Mouse (Mus musculus) lung, embryonic 14.5 days (tissue): ENCODE results near the gene Rpl5. TPM values are rescaled to one million over a fixed set of nuclear protein-coding genes. Genes with fewer than 3 reads are reported as not detected.

Experiments
- ATAC-seq: fragments of 200-750 bp; cut with Nextera tagmentation; 2 replicates; pipeline ENCODE4 v1.8.0; 2017; ENCODE audit warnings: mild to moderate bottlenecking, moderate TSS enrichment, moderate library complexity; ENCODE audit not compliant: insufficient read depth
- DNase-seq: peaks from one replicate; pipeline ENCODE4 v3.0.0-alpha.2; 2015
- H3K27ac ChIP-seq: fragments of 300-500 bp; sonication (generic); 2 replicates; pipeline ENCODE4 v1.5.1; 2014; ENCODE audit warnings: low read depth, mild to moderate bottlenecking, moderate library complexity
- H3K27me3 ChIP-seq: fragments of 300-500 bp; sonication (generic); 2 replicates; pipeline ENCODE4 v1.6.1; 2014; ENCODE audit warnings: low read length, control low read depth; ENCODE audit not compliant: insufficient read depth
- H3K36me3 ChIP-seq: fragments of 300-500 bp; sonication (generic); 2 replicates; pipeline ENCODE4 v1.6.1; 2014; ENCODE audit warnings: control low read depth; ENCODE audit not compliant: insufficient read depth
- H3K4me1 ChIP-seq: fragments of 300-500 bp; sonication (generic); 2 replicates; pipeline ENCODE4 v1.6.1; 2014; ENCODE audit warnings: antibody characterized with exemption, control low read depth; ENCODE audit not compliant: insufficient read depth
- H3K4me2 ChIP-seq: fragments of 300-500 bp; sonication (generic); 2 replicates; pipeline ENCODE4 v1.6.1; 2014; ENCODE audit warnings: mild to moderate bottlenecking
- H3K4me3 ChIP-seq: fragments of 300-500 bp; sonication (generic); 2 replicates; pipeline ENCODE4 v1.5.1; 2014; ENCODE audit warnings: low read depth, low read length
- H3K9ac ChIP-seq: fragments of 300-500 bp; sonication (generic); 2 replicates; pipeline ENCODE4 v1.6.1; 2014
- H3K9me3 ChIP-seq: fragments of 300-500 bp; sonication (generic); 2 replicates; pipeline ENCODE4 v1.6.1; 2016; ENCODE audit warnings: low read depth, low read length, control low read depth
- CTCF ChIP-seq: IDR thresholded peaks from 2 replicates; pipeline ENCODE4 v1.5.1; 2016; ENCODE audit warnings: antibody characterized with exemption, low read depth
- whole genome bisulfite sequencing: fragments of 180-500 bp; shearing (Covaris S2); extraction: QIAGEN DNeasy Blood & Tissue Kit; methylation state at CpG from one replicate; pipeline ENCODE4 v1.1.7; 2014; 5-methylcytosine and 5-hydroxymethylcytosine counted together
- polyA plus RNA-seq: library from polyadenylated mRNA; unstranded; fragments of >200 nt; fragmentation: Nextera tagmentation; extraction: Ambion mirVana; gene quantifications from 2 replicates; pipeline ENCODE4 v1.2.1, GENCODE M21; 2014

Gene Rpl5
- polyA plus RNA-seq, 1 experiment from 2014 or later, result 75.7 TPM

DNA sequence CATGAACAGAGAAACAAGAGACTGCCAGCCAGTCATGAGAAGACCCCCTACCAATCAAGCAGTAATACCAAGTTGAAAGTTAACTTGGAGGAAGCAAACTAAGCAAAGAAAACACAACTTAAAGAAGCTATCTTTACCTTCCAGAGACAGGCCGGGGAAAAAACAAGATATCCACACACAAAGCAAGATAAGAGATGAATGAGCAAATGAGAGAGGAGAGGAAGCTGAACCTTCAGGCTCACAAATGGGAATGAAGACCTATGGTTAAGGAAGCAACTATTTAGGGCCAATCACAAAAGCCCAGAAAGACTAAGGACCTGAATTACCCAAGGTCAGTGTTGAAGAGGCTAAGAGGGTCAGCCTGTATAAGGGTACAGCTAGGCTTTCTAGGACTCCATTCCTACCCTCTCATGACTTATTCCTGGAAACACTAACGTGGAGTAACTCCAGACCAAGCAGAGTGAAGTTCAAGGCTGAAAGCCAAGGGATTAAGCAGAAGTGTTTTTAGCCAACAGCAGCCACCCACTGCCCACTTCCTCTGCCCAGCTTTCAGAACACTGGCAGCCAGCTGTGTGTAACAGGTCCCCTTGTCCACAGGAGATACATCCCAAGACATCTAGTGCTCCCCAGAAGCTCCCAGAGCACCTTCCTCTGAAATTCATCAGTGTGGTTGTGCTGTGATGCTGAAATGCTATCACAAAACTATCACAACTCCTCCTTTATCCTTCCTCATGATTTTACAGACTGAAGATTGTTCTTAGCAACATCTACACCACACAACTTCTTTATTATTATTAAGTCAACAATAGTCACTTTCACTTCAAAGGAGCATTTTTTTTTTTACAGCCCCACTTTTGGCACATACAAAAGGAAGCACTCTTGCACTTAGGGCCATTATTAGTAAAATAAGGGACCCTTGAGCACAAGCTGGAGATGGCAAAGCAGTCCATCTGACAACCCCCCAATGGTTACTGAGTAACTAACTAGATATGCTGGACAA lies 33.9 kb upstream of the Rpl5 start:
- 0 out of 2 replicates have a peak overlapping the region, but pooled peaks have one; percentile 23 for H3K4me2 ChIP-seq
- no peak for DNase-seq

GRCm38 (mm10) chr5:107867970-107868904 lies 32.1 kb upstream of the Rpl5 start:
- no peaks in the 10 kb centered on the region for H3K36me3 ChIP-seq
- ATAC-seq, result peak; percentile 16
- H3K4me2 ChIP-seq, result peak overlapping the region; percentile 65
- H3K9me3 ChIP-seq, result no peaks in the 10 kb centered on the region
- H3K27me3 ChIP-seq, result no peaks in the 10 kb centered on the region
- TF ChIP-seq CTCF, result no peak
- peak overlapping the region; percentile 97 for H3K27ac ChIP-seq
- under 1% methylated on average over 58 of the region's 82 CpGs for WGBS
- peak overlapping the region; percentile 88 for H3K4me3 ChIP-seq
- peak; percentile 76 for DNase-seq
- peaks cover 11% of the 10 kb centered on the region; the same call in 1 of the 2 replicates for H3K4me1 ChIP-seq
- peak overlapping the region; percentile 92 for H3K9ac ChIP-seq

More for the DNA sequence above, 33.9 kb upstream of the Rpl5 start:
- Histone ChIP-seq H3K4me3 (no peak overlapping the region), H3K9ac (0 out of 2 replicates have a peak overlapping the region, but pooled peaks have one; percentile 3), H3K4me1 (peaks cover 11% of the 10 kb centered on the region; the same call in 1 of the 2 replicates), H3K9me3 (no peaks in the 10 kb centered on the region), H3K27ac (no peak overlapping the region), H3K36me3 (no peaks in the 10 kb centered on the region), H3K27me3 (no peaks in the 10 kb centered on the region)
- no peak for TF ChIP-seq CTCF
- 47% methylated on average over 2 of the region's 2 CpGs for WGBS
- no peak for ATAC-seq

DNA sequence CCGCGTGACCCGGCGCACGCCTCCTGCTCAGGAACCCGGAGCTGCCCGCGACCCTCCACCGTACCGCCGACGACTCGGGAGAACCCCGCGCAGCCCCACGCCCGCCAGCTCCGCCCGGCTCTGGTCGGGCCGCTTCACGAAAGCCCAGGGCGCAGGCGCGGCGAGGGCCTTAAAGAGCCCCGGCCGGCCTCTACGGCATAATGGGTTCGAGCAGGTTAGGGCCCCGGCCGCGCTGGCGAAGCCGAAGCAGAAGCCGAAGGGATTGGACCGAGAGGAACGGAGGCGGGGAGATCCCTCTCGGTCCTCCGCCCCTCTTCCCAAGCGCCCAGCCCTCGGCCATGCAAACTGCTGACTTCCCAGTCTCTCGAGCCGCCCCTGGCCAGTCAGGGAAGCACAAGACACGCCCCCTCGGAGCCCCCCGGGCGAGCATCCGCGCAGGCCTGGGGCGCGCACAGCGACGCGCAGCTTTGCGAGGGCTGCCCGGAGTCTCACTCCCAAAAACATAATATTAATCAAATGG lies 31.3 kb upstream of the Rpl5 start:
- H3K9ac ChIP-seq, result peak overlapping the region; percentile 92
- peaks cover 11% of the 10 kb centered on the region; the same call in 1 of the 2 replicates for H3K4me1 ChIP-seq
- no peaks in the 10 kb centered on the region for H3K36me3 ChIP-seq
- DNase-seq (peak; percentile 97), ATAC-seq (peak; percentile 100)
- H3K27me3 ChIP-seq, result no peaks in the 10 kb centered on the region
- WGBS, result under 1% methylated on average over 58 of the region's 58 CpGs
- peak overlapping the region; percentile 88 for H3K4me3 ChIP-seq
- peak overlapping the region; percentile 97 for H3K27ac ChIP-seq
- peak overlapping the region; percentile 65 for H3K4me2 ChIP-seq
- no peaks in the 10 kb centered on the region for H3K9me3 ChIP-seq
- peak; percentile 17; the same call in 1 of the 2 replicates for TF ChIP-seq CTCF

- peak overlapping the region; percentile 65; the same call in 1 of the 2 replicates for H3K4me2 ChIP-seq
Observed at GRCm38 (mm10) chr5:107869701-107870100, 30.6 kb upstream of the Rpl5 start.

GRCm38 (mm10) chr5:107873330-107873729 lies 27.0 kb upstream of the Rpl5 start:
- no peak overlapping the region for H3K4me3 ChIP-seq
- DNase-seq (no peak), ATAC-seq (no peak)
- TF ChIP-seq CTCF, result no peak
- no peaks in the 10 kb centered on the region for H3K4me1 ChIP-seq
- peak overlapping the region; percentile 34; the same call in 1 of the 2 replicates for H3K27ac ChIP-seq
- WGBS, result 89% methylated on average over 6 of the region's 6 CpGs
- H3K4me2 ChIP-seq, result no peak overlapping the region
- H3K9ac ChIP-seq, result no peak overlapping the region
- H3K27me3 ChIP-seq, result no peaks in the 10 kb centered on the region
- no peaks in the 10 kb centered on the region for H3K36me3 ChIP-seq
- no peaks in the 10 kb centered on the region for H3K9me3 ChIP-seq

More at GRCm38 (mm10) chr5:107869701-107870100, 30.6 kb upstream of the Rpl5 start:
- Histone ChIP-seq H3K27me3 (no peaks in the 10 kb centered on the region), H3K4me3 (peak overlapping the region; percentile 88; the same call in 1 of the 2 replicates), H3K27ac (no peak overlapping the region), H3K9me3 (no peaks in the 10 kb centered on the region), H3K9ac (no peak overlapping the region), H3K36me3 (no peaks in the 10 kb centered on the region), H3K4me1 (peaks cover 11% of the 10 kb centered on the region; the same call in 1 of the 2 replicates)
- WGBS, result 53% methylated on average over 2 of the region's 2 CpGs
- no peak for TF ChIP-seq CTCF
- DNase-seq (no peak), ATAC-seq (no peak)

DNA sequence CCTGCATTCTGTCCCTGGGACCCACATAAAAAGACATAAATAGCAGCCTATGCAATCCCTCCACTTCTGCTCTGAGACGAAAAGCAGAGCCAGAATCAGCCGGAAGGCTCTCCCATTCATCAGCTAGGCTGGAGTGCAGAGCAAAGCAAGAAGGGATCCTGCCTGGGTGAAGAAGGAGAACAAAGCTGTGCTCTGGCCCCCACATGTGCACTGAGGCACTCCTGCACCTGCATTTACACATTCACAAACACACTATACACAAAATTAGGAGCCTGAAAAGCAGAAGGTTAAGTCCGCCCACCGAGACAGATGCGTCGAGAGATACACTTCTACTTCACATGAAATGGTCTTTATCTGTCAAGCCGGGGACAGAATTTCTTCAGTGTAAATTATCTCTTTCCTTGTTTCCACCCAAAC lies 26.4 kb upstream of the Rpl5 start:
- Histone ChIP-seq H3K27ac (peak overlapping the region; percentile 34), H3K4me2 (no peak overlapping the region)
- no peak for DNase-seq

More for the DNA sequence above, 26.4 kb upstream of the Rpl5 start:
- Histone ChIP-seq H3K4me3 (no peak overlapping the region), H3K36me3 (no peaks in the 10 kb centered on the region), H3K4me1 (no peaks in the 10 kb centered on the region), H3K9me3 (no peaks in the 10 kb centered on the region), H3K27me3 (no peaks in the 10 kb centered on the region), H3K9ac (peak overlapping the region; percentile 9; the same call in 1 of the 2 replicates)
- no peak for ATAC-seq
- 63% methylated on average over 7 of the region's 7 CpGs for WGBS
- TF ChIP-seq CTCF, result no peak
